Mouse (Mus musculus) megakaryocyte, adult 5-6 weeks (primary cell): Measurements from ENCODE around the gene Slc45a3. TPM values are rescaled to one million over a fixed set of nuclear protein-coding genes. Genes with fewer than 3 reads are reported as not detected.

ENCODE experiments used
- ATAC-seq: 2 replicates; pipeline ENCODE4 v1.8.0; 2016; ENCODE audit warnings: mild to moderate bottlenecking, inconsistent platforms; ENCODE audit not compliant: poor library complexity, severe bottlenecking
- total RNA-seq, 2 experiments: library from RNA; stranded (forward) in 1 of 2; stranded (reverse) in 1 of 2; fragments of 153-499, 151-499 nt in 1 of 2; fragments of 221-1000, 200-1000 nt in 1 of 2; gene quantifications; 2 replicates each; pipeline versions ENCODE4 v1.2.3 to v1.2.4; 2015 to 2017

The Slc45a3 gene
- total RNA-seq, 2 experiments from 2014 or later, result 0.16 to 0.33 TPM

GRCm38 (mm10) chr1:131963085-131963951 is 551 bp downstream of the Slc45a3 start:
- peak; percentile 64 for ATAC-seq

GRCm38 (mm10) chr1:131964100-131964499 is 1.3 kb downstream of the Slc45a3 start:
- ATAC-seq, result no peak

- no peak for ATAC-seq
Observed at GRCm38 (mm10) chr1:131964580-131964979, 1.8 kb downstream of the Slc45a3 start.

- no peak for ATAC-seq
Observed at GRCm38 (mm10) chr1:131965818-131966217, 3.1 kb downstream of the Slc45a3 start.

GRCm38 (mm10) chr1:131967336-131967735 is 4.6 kb downstream of the Slc45a3 start:
- peak; percentile 26; the same call in 1 of the 2 replicates for ATAC-seq

GRCm38 (mm10) chr1:131968556-131968955 is 5.8 kb downstream of the Slc45a3 start:
- ATAC-seq, result no peak

GRCm38 (mm10) chr1:131968983-131969382 is 6.2 kb downstream of the Slc45a3 start:
- ATAC-seq, result no peak

GRCm38 (mm10) chr1:131969825-131970224 is 7.1 kb downstream of the Slc45a3 start:
- ATAC-seq, result no peak

GRCm38 (mm10) chr1:131970322-131970660 is 7.5 kb downstream of the Slc45a3 start:
- ATAC-seq, result no peak

- ATAC-seq, result no peak
Observed at GRCm38 (mm10) chr1:131970661-131971520, 8.1 kb downstream of the Slc45a3 start.

- no peak for ATAC-seq
Observed at GRCm38 (mm10) chr1:131971771-131972497, 9.2 kb downstream of the Slc45a3 start.

- ATAC-seq, result no peak
Observed at GRCm38 (mm10) chr1:131972498-131973334, 9.9 kb downstream of the Slc45a3 start.

GRCm38 (mm10) chr1:131973991-131974390 is 11.2 kb downstream of the Slc45a3 start:
- no peak for ATAC-seq

- no peak for ATAC-seq
Observed at GRCm38 (mm10) chr1:131976886-131977285, 14.1 kb downstream of the Slc45a3 start.

- ATAC-seq, result no peak
Observed at GRCm38 (mm10) chr1:131980471-131980870, 17.7 kb downstream of the Slc45a3 start.

- ATAC-seq, result peak; percentile 87
Observed at GRCm38 (mm10) chr1:131981378-131982013, 18.7 kb downstream of the Slc45a3 start.

GRCm38 (mm10) chr1:131982907-131983306 is 20.1 kb downstream of the Slc45a3 start:
- ATAC-seq, result peak; percentile 95

- no peak for ATAC-seq
Observed at GRCm38 (mm10) chr1:131983806-131984205, 21.0 kb downstream of the Slc45a3 start.

GRCm38 (mm10) chr1:131987432-131987831 is 24.7 kb downstream of the Slc45a3 start:
- no peak for ATAC-seq

- ATAC-seq, result no peak
Observed at GRCm38 (mm10) chr1:131989476-131989875, 26.7 kb downstream of the Slc45a3 start.
